Mouse (Mus musculus) bone marrow macrophage, adult 2 months (primary cell): ENCODE measurements around the gene Plch2.

Experiments
- CTCF ChIP-seq: IDR thresholded peaks from 2 replicates; pipeline ENCODE4 v1.5.1; 2012; ENCODE audit warnings: low read depth, mild to moderate bottlenecking, low read length, moderate library complexity
- POLR2A ChIP-seq: IDR thresholded peaks from 2 replicates; pipeline ENCODE4 v1.6.1; 2012; ENCODE audit warnings: mild to moderate bottlenecking, low read depth, low read length, borderline replicate concordance

DNA sequence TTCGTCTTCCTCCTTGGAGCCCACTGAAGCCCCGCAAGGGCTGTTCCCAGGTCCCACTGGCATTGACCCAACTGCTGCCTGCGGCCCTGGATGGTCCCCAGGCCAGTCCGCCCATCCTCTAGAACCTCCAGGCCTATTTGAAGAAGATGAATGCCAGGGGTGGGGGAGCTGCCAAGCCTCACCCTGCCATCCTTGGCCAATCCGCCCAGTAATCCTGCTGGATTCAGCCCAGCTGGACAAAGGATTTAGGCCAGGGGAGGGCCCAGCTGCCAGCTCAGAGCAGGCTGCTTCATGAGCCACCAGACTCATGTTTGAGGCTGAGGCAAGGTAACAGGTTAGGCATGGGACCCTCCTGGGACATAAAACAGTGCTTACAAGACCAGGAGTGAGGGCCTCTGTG is 45.7 kb downstream of the Plch2 start:
- no peak for TF ChIP-seq CTCF
- TF ChIP-seq POLR2A = no peak
